Mouse (Mus musculus): ENCODE measurements around the gene Gprc5d.

DNA sequence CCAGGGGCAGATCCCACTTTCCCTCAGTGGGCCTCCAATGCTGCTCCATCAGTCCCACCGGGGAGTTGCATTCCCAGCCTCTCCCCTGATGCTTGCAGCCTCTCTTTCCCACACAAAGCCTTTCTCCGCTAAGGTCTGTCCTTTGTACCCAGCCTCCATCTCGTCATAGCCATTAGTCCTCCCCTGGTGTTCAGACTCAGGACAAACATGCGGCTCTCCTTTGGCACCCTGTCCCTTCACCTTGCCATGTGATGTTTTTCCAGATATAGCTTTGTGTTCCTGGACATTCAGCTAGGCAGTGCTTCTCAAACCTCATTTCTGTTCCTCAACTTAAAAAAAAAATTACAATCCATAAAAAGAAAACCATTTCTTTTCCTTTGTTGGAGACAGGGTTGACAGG is 40.4 kb upstream of the Gprc5d start:
- TF ChIP-seq CTCF (IDR thresholded peaks at IDR 0.05; ENCODE audit: low read depth) (no peak), EP300 (optimal IDR thresholded peaks at IDR 0.05) (no peak)
